Mouse (Mus musculus): ENCODE measurements at regions not wholly inside any gene's neighbourhood (a gene's known extent, or its start where the extent isn't known, plus 50 kb on each side); places are given as distances from the start of the nearest gene placed in this dataset.

- Histone ChIP-seq H3K27me3 (replicated peaks) (no peaks in the 10 kb centered on the region), H3K4me2 (ENCODE audit: insufficient read depth, low read depth, poor library complexity, severe bottlenecking) (no peak overlapping the region), H3K4me3 (replicated peaks in 1 of 3; ENCODE audit: low read depth in 2 of 3, low read length in 2 of 3, poor library complexity in 1 of 3) (no peak overlapping the region), H3K36me3 (replicated peaks in 1 of 2; ENCODE audit: control insufficient read depth in 1 of 2, insufficient read depth in 1 of 2, low read length in 1 of 2) (no peaks in the 10 kb centered on the region), H3K4me1 (ENCODE audit: control insufficient read depth in 1 of 2, insufficient read depth in 2 of 2) (no peaks in the 10 kb centered on the region), H3K9me3 (replicated peaks; ENCODE audit: low read length) (no peaks in the 10 kb centered on the region), H3K79me2 (replicated peaks; ENCODE audit: control insufficient read depth, extremely low read depth, insufficient read depth, poor library complexity, severe bottlenecking) (no peaks in the 10 kb centered on the region), H3K9ac (ENCODE audit: insufficient read depth, low read depth) (no peak overlapping the region), H3K27ac (ENCODE audit: insufficient read depth, low read depth) (no peak overlapping the region)
- in situ Hi-C loops (cut with MboI; ENCODE audit: low pct_ligation_motif_present, low pct_unique_long_range_greater_than_20kb, low sequenced_read_pairs), result no loop called here
- DNase-seq (ENCODE audit: extremely low read depth), result no peak
- dilution Hi-C loops (cut with MboI; ENCODE audit: extremely low pct_ligation_motif_present, extremely low pct_unique_long_range_greater_than_20kb, low sequenced_read_pairs), result no loop called here
- TF ChIP-seq PAX5 (IDR thresholded peaks at IDR 0.05; ENCODE audit: low read length) (no peak), POLR2AphosphoS2 (IDR thresholded peaks at IDR 0.05; ENCODE audit: low read depth, low read length) (no peak), MEF2A (IDR thresholded peaks at IDR 0.05; ENCODE audit: borderline replicate concordance, low read depth, low read length) (no peak), IRF4 (IDR thresholded peaks at IDR 0.05; ENCODE audit: low read depth, low read length) (no peak), CHD2 (IDR thresholded peaks at IDR 0.05; ENCODE audit: low read length) (no peak), MYC (IDR thresholded peaks at IDR 0.05; ENCODE audit: low read depth, low read length) (no peak), MAZ (IDR thresholded peaks at IDR 0.05; ENCODE audit: low read depth, low read length) (no peak), EP300 (IDR thresholded peaks at IDR 0.05; ENCODE audit: low read length) (no peak)
Observed at GRCm38 (mm10) chr1:69450455-69450854, 236.6 kb downstream of the Ikzf2 start.

- dilution Hi-C loops (cut with MboI; ENCODE audit: extremely low pct_ligation_motif_present, extremely low pct_unique_long_range_greater_than_20kb, low sequenced_read_pairs), result no loop called here
- Histone ChIP-seq H3K36me3 (replicated peaks in 1 of 2; ENCODE audit: control insufficient read depth in 1 of 2, insufficient read depth in 1 of 2, low read length in 1 of 2) (no peaks in the 10 kb centered on the region), H3K27ac (ENCODE audit: insufficient read depth, low read depth) (no peak overlapping the region), H3K9ac (ENCODE audit: insufficient read depth, low read depth) (no peak overlapping the region), H3K79me2 (replicated peaks; ENCODE audit: control insufficient read depth, extremely low read depth, insufficient read depth, poor library complexity, severe bottlenecking) (no peaks in the 10 kb centered on the region), H3K9me3 (replicated peaks; ENCODE audit: low read length) (no peaks in the 10 kb centered on the region), H3K27me3 (replicated peaks) (no peaks in the 10 kb centered on the region), H3K4me2 (ENCODE audit: insufficient read depth, low read depth, poor library complexity, severe bottlenecking) (no peak overlapping the region), H3K4me3 (replicated peaks in 1 of 3; ENCODE audit: low read depth in 2 of 3, low read length in 2 of 3, poor library complexity in 1 of 3) (no peak overlapping the region), H3K4me1 (ENCODE audit: control insufficient read depth in 1 of 2, insufficient read depth in 2 of 2) (no peaks in the 10 kb centered on the region)
- in situ Hi-C loops (cut with MboI; ENCODE audit: low pct_ligation_motif_present, low pct_unique_long_range_greater_than_20kb, low sequenced_read_pairs), result no loop called here
- DNase-seq (ENCODE audit: extremely low read depth), result no peak
- no peak for TF ChIP-seq USF1 (IDR thresholded peaks at IDR 0.05; ENCODE audit: low read depth, low read length)
- no peak for TF ChIP-seq MYC (IDR thresholded peaks at IDR 0.05; ENCODE audit: low read depth, low read length)
- TF ChIP-seq E2F4 (IDR thresholded peaks at IDR 0.05; ENCODE audit: insufficient replicate concordance, low read depth, low read length), result no peak
- no peak for TF ChIP-seq MAZ (IDR thresholded peaks at IDR 0.05; ENCODE audit: low read depth, low read length)
- no peak for TF ChIP-seq CTCF (conservative IDR thresholded peaks at IDR 0.05 in 1 of 2, IDR thresholded peaks at IDR 0.05 in 1 of 2; ENCODE audit: low read depth in 2 of 2, low read length in 2 of 2)
- TF ChIP-seq MAFK (IDR thresholded peaks at IDR 0.05; ENCODE audit: insufficient replicate concordance, low read length), result no peak
- no peak for TF ChIP-seq GABPA (IDR thresholded peaks at IDR 0.05; ENCODE audit: insufficient replicate concordance, low read depth, low read length)
- no peak for TF ChIP-seq MEF2A (IDR thresholded peaks at IDR 0.05; ENCODE audit: borderline replicate concordance, low read depth, low read length)
- TF ChIP-seq TBP (conservative IDR thresholded peaks at IDR 0.05; ENCODE audit: low read depth, low read length), result no peak
- TF ChIP-seq UBTF (IDR thresholded peaks at IDR 0.05; ENCODE audit: low read depth, low read length), result no peak
- no peak for TF ChIP-seq POLR2A (IDR thresholded peaks at IDR 0.05; ENCODE audit: low read depth, low read length)
- TF ChIP-seq IRF4 (IDR thresholded peaks at IDR 0.05; ENCODE audit: low read depth, low read length), result no peak
Observed at GRCm38 (mm10) chr1:69447276-69447675, 239.8 kb downstream of the Ikzf2 start.
